Mouse (Mus musculus) G1E (cell line): ENCODE measurements around the gene Pde2a.

ENCODE experiments used
- CTCF ChIP-seq: IDR thresholded peaks from 2 replicates; pipeline ENCODE4 v1.5.1; 2012; ENCODE audit warnings: low read depth, low read length, inconsistent platforms, mixed read lengths
- GATA1 ChIP-seq: IDR thresholded peaks from 2 replicates; pipeline ENCODE4 v1.6.1; 2012; ENCODE audit warnings: borderline replicate concordance, low read length, inconsistent platforms, mixed read lengths
- GATA2 ChIP-seq: IDR thresholded peaks from 2 replicates; pipeline ENCODE4 v1.6.1; 2012; ENCODE audit warnings: low read depth, low read length, inconsistent platforms, borderline replicate concordance
- POLR2AphosphoS5 ChIP-seq: IDR thresholded peaks from 2 replicates; pipeline ENCODE4 v1.6.1; 2012; ENCODE audit warnings: low read depth, low read length, inconsistent platforms; ENCODE audit not compliant: insufficient replicate concordance
- TAL1 ChIP-seq: conservative IDR thresholded peaks from 2 replicates; pipeline ENCODE4 v1.6.1; 2012; ENCODE audit warnings: low read depth, low read length, inconsistent platforms, mixed read lengths

GRCm38 (mm10) chr7:101526484-101526883 lies 105.0 kb downstream of the Pde2a start:
- no peak for TF ChIP-seq TAL1
- TF ChIP-seq CTCF: no peak
- no peak for TF ChIP-seq GATA1
- no peak for TF ChIP-seq GATA2
- no peak for TF ChIP-seq POLR2AphosphoS5
